Mouse (Mus musculus) testis, adult 2 months (tissue): ENCODE results near the gene H2-Ab1.

Source experiments
- CTCF ChIP-seq: fragments of 200-500 bp; IDR thresholded peaks from 2 replicates; pipeline ENCODE4 v1.5.1; 2012; ENCODE audit warnings: low read depth, mild to moderate bottlenecking, inconsistent platforms, low read length, moderate library complexity; ENCODE audit not compliant: control insufficient read depth, insufficient read depth, insufficient replicate concordance
- POLR2A ChIP-seq: fragments of 200-500 bp; IDR thresholded peaks from 2 replicates; pipeline ENCODE4 v1.6.1; 2012; ENCODE audit warnings: low read depth, mild to moderate bottlenecking, inconsistent platforms, low read length, moderate library complexity; ENCODE audit not compliant: control insufficient read depth

GRCm38 (mm10) chr17:34303789-34304188 is 46.3 kb downstream of the H2-Ab1 start:
- no peak for TF ChIP-seq CTCF
- TF ChIP-seq POLR2A = no peak
